Mouse (Mus musculus): ENCODE results near the gene Cirbp.
"Not testable (repeated sequence)": the region's sequence is repeated elsewhere in the genome, so short reads cannot be mapped to it uniquely, and the experiment has no call there.

Cirbp gene

DNA sequence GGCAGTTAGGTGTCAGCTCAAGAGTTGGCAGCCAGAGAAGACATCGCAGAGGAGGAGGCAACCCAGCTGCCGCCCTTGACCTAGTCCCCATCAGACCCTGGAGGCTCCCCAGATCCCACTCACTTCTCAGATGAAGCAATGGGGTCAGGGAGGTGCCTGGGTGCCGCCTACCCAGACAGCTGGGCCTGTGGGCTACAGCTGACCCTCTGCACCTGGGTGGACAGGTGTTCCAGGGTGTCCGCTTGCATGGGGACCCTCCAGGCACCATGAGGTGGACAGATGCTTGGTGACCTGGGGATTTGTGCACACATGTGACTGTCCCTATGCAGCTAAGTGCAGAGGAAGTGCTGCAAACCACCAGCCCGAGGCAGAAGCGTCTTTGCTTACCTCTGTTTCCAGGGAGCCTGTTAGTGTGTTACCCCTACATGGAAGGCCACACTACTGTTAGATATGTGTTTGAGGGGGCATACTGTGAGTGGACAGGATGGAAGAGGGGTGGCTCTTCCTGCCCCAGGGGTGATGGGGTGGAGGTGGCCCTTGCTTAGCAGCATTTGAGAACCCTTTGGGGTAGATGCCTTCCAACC is 3.0 kb upstream of the Cirbp start:
- in situ Hi-C loops (cut with MboI): no loop called here

DNA sequence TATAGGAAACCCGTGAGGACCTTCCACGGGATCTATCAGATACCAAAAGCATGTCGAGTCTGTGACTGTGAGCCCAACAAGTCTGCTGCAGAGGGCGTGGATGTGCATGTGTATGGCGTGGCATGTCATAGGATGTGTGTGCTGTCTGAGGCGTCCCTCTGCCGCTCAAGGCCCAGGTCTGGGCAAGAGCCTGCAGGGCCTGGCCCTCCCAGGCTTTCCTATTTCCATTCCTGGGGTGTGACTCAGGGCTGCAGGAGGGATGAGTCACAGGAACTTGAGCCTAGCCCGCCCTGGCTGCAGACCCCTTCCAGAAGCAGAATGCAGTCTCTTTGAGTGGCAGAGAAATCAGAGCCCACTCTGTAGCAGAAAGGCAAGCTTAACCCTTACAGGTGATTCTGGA is 2.1 kb upstream of the Cirbp start:
- in situ Hi-C loops (cut with MboI): no loop called here

DNA sequence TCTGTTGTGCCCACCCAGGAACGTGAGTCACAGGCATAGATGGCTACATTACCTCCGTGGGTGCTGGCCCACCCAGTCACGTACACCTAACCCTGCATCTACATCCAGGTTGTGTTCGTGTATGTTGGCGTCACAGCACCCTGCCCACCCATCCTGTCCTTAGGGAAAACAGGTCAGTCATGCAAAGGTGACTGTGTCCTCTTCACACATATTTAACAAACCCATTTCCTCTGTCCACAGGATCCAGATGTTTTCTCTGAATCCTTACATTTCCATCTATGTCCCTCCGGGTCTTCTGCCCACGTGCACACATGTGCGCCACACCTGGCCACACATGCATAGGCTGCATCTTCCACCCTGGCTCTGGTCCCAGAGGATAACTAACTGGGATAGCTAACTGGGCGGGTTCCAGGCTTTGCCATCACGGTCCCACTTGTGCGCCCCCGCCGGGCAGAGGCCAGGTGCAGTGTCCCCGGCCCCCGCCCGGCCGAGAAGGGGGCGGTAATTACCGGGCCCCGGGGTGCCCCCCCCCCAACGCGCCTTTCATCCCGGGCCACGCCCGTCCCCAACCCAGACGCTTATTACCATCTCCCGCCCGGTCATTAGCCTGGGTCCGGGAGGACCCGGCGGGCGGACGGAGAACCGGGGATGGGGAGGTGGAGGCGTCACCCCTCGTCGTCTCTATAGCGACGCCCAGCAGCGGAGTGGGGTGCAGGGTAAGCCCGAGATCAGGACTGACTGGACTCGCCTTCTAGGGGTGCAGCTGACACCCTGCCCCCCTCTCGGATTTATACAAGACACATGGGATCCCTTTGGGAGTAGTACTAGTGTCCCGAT is 1.4 kb upstream of the Cirbp start:
- in situ Hi-C loops (cut with MboI): no loop called here

DNA sequence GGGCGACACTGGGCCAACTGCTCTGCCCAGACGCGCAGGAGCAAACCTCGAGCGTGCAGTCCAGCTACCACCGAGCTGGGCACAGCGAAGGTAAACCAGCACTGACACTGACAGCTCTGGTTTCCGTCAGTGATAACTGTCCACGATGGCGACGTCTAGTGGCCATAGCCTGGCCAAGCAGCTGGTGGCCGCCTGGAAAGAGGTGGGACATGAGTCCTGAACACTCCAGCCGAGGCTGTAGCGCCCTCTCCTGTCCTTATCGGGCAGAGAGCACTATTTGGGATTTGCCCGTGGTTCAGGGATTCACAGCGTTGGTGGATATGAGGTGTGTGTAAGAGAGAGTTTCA is 814 bp upstream of the Cirbp start:
- in situ Hi-C loops (cut with MboI): no loop called here

DNA sequence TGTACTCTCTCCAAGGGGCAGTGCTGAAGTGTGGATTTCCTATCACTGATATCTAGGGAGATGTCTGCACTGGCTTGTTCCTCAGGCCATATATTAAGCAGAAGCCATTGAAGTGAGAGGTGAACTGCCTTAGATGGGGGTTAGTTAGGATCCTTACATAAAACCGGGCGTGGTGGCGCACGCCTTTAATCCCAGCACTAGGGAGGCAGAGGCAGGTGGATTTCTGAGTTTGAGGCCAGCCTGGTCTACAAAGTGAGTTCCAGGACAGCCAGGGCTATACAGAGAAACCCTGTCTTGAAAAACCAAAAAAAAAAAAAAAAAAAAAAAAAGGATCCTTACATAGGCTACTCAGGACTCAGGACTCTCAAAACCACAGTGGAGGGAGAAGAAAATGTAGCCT is 351 bp downstream of the Cirbp start:
- in situ Hi-C loops (cut with MboI): not testable (repeated sequence)

DNA sequence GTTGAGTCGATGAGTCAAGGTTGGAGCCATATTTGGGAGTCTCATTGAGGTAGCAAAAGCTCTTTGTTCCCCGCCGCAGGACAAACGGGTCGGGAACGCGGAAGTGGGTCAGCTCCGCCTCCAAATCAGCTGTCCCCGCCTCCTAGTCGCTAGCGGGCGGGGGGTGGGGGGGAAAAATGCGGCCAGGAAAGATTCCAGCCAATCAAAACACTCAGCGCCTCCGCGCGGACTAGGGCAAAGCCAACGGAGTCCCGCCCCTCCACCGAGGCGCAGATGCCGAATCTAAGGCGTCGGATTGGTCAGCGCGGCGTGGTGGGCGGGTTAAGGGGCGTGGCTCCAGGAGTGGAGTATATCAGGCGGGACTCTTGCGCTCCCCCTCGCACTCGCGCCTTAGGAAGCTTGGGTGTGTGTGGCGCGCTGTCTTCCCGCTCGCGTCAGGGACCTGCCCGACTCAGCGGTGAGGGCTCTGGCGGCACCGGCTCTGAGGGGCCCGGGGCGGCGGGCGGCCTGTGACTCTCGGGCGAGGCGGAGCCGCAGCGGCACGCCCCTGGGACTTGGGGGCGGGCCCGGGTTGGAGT is 1.8 kb downstream of the Cirbp start:
- in situ Hi-C loops (cut with MboI): no loop called here

DNA sequence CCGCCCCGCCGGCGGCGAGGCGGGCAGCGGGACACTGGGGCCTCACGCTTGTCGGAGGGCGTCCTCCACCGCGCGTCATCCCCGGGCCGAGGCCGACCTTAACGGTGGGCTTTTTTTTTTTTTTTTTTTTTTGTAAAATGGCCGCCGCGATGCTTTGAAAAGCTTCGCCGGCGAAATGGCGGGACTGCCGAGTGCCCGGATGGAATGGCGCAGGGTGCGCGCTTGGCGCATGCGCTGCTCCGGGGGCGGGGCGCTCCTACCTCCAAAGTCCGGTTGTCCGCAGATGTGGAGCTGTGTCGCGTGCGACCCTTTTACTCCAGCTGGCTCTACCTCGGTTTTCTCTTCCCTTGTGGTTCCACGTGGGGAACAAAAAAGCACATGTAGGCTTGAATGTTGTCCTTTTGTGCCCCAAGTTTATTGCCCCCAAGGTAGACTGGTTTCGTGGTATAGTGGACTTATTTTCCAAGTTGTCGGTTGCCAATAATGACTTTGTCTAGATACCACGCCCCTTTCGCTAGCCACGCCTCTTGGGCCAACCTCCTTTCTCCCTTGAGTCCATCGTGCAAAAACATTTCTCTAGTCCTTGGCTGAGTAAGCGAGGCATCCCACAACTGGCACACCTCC is 2.4 kb downstream of the Cirbp start:
- in situ Hi-C loops (cut with MboI): no loop called here

DNA sequence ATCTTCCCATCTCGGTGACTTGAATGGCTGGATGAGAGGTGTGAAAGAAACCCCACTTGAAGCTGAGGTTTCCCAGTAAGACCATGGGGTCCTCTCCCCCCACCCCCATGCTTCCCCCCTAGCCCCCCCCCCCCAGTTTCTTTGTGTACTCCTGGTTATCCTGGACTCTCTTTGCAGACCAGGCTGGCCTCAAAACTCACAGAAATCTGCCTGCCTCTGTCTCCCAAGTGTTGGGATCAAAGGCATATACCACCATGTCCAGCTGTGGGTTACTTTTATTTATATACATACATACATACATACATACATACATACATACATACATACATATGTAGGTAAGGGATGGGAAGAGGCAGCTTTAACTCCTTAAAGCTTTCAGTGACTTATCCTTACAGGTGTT is 3.3 kb downstream of the Cirbp start:
- in situ Hi-C loops (cut with MboI): no loop called here

DNA sequence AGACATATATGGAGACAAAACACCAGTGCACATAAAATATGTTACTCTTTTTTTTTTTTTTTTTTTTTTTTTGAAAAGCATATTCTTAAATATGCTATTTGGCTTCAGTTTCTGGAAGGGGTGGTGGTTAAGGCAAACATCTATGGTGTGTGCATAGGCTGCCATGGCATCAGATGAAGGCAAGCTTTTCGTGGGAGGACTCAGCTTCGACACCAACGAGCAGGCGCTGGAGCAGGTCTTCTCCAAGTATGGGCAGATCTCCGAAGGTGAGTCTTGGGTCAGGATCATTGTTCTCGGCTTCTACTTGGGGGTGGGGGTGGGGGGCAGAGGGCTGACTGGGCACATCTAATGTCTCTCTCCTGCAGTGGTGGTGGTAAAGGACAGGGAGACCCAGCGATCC is 3.9 kb downstream of the Cirbp start:
- in situ Hi-C loops (cut with MboI): no loop called here

DNA sequence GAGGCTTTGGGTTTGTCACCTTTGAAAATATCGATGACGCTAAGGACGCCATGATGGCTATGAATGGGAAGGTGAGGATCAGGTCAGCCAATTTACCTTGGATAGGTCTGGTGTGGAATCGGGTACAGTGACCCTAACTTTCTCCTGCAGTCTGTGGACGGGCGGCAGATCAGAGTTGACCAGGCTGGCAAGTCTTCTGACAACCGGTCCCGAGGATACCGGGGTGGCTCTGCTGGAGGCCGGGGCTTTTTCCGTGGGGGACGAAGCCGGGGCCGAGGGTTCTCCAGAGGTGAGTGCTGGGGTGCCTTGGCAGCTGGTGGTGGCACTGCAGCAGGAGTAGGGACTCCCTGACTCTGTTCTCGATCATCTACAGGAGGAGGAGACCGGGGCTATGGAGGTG is 4.3 kb downstream of the Cirbp start:
- in situ Hi-C loops (cut with MboI): no loop called here

DNA sequence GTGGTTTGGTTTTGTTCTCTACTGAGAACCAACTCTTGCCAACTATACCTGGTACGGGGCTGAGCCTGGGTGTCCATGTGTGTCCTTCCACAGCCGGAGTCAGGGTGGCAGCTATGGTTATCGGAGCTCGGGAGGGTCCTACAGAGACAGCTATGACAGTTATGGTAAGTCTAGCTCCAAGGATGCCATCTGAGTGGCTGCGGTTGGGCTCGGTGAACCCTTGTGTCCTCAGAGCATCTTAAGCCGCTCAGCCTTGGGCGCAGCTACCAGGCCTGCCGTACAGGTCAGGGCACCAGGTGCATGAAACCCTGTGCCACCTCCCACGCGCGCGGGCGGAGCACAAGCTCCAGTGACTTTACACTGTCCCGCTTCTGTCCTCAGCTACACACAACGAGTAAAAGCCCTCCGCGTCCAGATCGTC is 4.8 kb downstream of the Cirbp start:
- in situ Hi-C loops (cut with MboI): no loop called here

DNA sequence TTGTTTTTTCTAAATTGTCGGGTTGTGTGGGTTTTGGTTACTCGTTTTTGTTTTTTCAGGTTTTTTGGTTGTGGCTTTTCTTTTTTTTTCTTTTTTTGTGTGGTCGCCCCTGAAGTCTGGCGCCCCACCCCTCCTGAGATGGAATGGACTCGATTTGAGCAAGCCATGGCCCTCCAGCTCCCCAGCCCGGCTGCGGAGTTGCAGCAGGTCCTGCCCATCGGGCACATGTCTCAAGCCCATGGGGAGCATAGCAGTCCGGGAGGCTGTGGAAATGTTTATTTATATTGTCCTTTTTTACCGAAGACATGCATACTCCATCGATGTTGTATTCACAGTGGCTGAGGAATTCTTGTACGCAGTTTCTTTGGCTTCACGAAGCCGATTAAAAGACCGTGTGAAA is 5.5 kb downstream of the Cirbp start:
- in situ Hi-C loops (cut with MboI): no loop called here

DNA sequence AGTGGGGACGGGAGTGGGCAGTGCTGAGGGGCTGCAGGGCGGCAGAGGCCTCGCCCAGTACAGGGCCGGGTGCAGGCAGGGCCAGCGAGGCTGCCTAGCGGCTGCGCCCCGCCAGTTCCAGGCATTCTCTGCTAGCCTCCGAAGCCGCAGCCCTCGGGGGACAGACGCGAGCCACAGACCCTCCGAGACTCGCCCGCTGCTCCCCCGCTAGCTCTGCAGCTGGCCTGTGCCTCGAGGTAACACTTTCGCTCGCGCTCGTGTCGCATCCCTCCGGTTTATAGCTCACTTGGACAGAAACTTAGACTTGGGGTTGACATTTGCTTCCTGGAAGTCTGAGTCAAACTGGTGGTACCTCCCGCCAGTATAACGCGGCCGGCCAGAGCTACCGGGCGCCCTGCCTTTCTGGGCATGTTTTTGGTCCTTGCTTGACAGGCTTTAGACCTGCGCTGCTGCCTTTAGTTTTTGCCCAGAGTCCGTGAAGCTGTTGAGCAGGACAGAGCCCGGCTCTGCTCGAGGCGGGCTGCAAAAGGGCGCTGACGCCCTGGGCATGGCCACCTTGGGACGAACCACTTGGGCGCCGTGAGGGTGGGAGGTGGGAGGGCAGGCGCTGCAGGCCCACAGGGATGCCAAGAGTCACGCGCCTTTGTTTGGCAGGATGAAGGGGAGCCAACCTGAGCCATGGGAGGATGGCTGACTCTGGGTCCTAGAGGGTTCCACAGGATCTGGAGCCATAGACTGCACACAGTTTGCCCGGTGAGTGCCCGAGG is 6.2 kb downstream of the Cirbp start:
- in situ Hi-C loops (cut with MboI): no loop called here

DNA sequence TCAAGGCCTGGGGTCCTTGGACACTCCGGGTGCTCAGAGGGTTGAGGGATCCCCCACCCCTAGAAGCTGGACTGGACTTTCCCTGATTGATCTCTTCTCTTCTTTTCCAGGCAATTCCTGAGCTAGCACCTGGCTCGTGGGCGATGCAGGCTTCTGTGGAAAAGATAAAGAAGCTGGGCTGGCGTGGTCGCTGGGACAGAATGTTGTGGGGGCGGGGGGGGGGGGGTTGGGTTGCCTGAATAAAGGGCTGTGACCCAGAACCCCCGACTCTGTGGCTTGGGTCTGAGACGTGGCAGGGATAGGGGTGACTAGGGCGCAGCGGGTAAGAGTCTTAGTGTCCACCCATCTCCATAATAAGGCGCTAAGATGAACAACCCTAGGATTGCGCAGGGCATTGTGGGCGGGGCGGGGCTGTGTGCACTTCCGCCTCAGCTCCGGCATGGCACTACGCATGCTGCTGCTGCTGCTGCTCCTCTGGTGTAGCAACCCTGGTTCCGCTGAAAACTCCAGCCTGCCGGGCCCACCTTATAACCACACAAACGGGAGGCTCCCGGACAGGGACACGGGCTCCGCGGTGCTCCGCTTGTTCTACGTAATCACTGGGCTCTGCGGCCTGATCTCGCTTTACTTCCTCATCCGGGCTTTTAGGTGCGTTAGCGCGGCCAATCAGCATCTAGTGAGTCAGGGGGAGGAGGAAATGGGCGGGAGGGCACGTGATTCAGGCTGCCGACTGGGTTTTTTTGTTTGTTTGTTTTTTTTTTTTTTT is 6.9 kb downstream of the Cirbp start, which contains the start of gene 1600002K03Rik:
TSS of gene 1600002K03Rik (plus strand) at position 418 of the 766 bp plus-strand sequence.
- in situ Hi-C loops (cut with MboI): no loop called here

DNA sequence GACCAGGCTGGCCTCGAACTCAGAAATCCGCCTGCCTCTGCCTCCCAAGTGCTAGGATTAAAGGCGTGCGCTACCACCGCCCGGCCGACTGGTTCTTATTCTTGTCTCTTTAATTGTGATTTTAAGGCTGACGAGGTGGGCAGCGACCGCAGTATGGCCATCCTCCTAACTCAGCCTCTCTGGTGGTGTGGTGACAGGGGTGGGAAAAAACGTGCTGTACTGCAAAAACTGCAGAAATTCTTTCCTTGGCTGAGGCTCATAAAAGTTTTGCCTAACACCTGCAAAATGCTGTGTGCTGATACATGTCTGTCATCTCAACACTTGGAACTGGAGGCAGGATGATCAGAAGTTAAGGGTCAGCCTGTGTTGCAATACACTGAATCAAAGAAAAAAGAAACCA is 7.6 kb downstream of the Cirbp start:
- in situ Hi-C loops (cut with MboI): no loop called here

DNA sequence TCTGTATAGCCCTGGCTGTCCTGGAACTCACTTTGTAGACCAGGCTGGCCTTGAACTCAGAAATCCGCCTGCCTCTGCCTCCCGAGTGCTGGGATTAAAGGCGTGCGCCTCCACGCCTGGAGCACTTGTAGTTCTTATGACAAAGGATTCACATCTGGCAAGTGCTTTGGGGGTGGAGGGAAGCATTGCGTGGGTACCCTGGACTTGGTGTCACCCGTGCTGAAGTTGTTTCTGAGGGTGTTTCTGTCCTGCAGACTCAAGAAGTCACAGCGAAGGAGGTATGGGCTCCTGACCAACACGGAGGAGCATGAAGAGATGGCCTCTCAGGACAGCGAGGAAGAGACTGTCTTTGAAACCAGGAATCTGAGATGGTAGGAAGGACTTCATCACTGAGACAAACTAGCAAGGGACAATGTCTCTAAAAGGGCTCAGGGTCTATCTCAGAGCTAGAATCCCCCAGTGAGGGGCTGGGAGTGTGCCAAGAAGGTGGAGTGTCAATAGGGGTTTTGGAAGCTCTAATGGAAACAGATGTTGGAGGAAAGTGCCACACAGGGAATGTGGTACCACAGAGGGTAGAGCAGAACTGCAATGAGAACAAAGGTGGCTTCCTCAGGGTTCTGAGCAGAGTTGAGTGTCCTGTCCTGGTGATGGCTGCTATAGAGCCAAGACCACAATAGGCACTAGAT is 8.3 kb downstream of the Cirbp start:
- in situ Hi-C loops (cut with MboI): no loop called here

DNA sequence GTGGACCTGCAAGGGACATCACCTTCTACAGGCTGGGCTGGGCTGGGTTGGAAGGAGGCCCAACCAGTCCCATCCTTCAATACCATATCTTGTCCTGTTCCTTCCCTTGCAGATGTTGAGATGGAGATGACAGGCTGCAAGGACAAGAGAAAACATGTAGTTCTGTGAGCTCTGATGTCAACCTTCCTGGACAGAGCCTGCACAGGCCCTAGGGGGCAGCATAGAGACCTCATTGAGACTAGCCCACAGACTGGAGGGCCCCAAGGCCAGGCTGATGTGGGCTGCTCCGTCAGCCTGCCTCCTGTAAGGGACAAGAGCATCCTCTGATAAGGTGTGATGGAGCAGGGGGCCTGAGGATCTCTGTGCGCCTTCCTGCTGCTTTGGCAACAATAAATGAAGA is 8.9 kb downstream of the Cirbp start:
- in situ Hi-C loops (cut with MboI): loop anchor here (5.0 kb wide), 1 partner anchor 73 kb away; the partner anchor contains the start of gene Ndufs7

DNA sequence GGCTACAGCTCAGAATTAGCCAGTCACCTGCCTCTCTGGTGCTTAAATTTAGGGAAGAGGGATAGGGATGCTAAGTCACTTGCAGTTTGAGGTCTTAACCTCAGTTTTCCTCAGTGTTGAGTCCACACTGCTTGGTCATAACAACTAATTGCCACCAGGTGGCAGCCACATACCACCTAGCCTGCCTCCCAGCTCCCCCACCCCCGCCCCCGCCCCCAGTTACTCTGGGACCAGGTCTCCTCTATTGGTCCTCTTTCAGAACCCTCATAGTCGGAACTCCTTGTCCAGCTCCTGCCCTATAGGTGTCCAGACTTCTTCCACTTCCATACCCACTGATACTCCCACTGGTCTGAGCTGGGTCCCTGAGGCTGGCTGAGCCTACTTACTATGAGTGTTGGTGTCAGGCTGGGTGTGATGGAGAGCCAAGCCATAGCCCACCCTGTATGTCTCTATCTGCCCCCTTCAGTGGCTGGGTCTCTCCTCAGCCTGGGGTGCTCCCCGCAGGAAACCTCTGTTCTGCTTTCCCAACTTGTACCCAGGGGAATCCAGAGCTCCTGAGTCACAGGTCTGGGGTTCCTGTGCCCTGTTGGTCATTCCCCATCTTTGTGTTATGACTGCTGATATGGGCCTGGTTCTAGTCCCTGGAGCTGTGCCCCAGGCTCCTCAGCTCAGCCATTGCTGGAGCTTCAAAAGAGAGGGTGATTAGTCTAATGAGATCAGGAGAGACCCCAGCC is 9.9 kb downstream of the Cirbp start:
- in situ Hi-C loops (cut with MboI): loop anchor here (5.0 kb wide), 1 partner anchor 72 kb away; the partner anchor contains the start of gene Ndufs7

DNA sequence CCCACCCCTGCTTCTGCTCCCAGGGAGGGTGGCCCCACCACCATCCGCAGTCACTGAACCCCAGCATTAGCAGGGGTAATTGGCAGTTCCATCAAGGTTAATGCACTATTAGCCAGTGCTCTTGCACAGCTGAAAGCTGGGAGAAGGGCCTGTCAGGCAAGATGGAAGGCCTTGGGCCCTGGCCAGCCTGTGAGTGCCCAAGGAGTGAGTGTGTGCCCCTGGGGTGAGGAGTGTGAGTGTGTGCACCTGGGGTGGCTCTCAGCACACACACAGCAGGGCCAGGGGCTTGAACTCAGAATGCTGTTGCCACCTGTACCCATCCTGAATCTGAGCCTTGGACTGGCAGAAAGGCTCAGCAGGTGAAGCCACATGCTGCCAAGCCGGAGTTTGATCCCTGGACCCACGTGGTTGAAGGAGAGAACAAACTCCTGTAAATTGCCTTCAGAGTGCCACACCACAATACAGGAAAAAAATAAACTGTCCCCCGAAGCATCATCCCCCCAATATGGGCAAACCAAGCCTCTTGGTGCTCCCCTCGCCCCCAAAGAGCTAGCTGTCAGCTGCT is 10.6 kb downstream of the Cirbp start:
- in situ Hi-C loops (cut with MboI): loop anchor here (5.0 kb wide), 1 partner anchor 71 kb away; the partner anchor contains the start of gene Ndufs7

All from mature B cell (primary cell).